7 mouse cellular contexts compared by ENCODE assay signal in genomic region chr13:17993515-17993847, GRCm38 (mm10). TPM values are rescaled to one million over a fixed set of nuclear protein-coding genes. Genes with fewer than 3 reads are reported as not detected.
DNase-seq lines count a peak whose midpoint lies in the region; ATAC-seq and TF ChIP-seq lines count a peak whose summit lies in the region.

No protein-coding gene starts in this region.

- TF ChIP-seq CTCF in lung, embryonic 14.5 days (IDR thresholded peaks at IDR 0.05; ENCODE audit: low read depth): no peak
- TF ChIP-seq CTCF in embryonic fibroblast, embryonic 13.5 days (IDR thresholded peaks at IDR 0.05; ENCODE audit: borderline replicate concordance, insufficient read depth, low read length): no peak
- no peak for TF ChIP-seq CTCF in olfactory bulb, adult 2 months (IDR thresholded peaks at IDR 0.05; ENCODE audit: insufficient read depth, low read depth, low read length)

- WGBS in lung, embryonic 14.5 days: 37% methylated on average over 7 of the region's 7 CpGs
- WGBS in limb, embryonic 10.5 days: 41% methylated on average over 7 of the region's 7 CpGs
- WGBS in olfactory bulb, adult 2 months: 29% methylated on average over 7 of the region's 7 CpGs

- H3K4me1 ChIP-seq in lung, embryonic 14.5 days (ENCODE audit: insufficient read depth): no peaks in the 10 kb centered on the region
- no peaks in the 10 kb centered on the region for H3K4me1 ChIP-seq in embryonic fibroblast, embryonic 13.5 days (ENCODE audit: control insufficient read depth, insufficient read depth, low read length)
- H3K4me1 ChIP-seq in limb, embryonic 10.5 days: peaks cover 7% of the 10 kb centered on the region
- H3K4me1 ChIP-seq in olfactory bulb, adult 2 months (ENCODE audit: control insufficient read depth, insufficient read depth, low read length): no peaks in the 10 kb centered on the region

- TF ChIP-seq POLR2A in embryonic fibroblast, embryonic 13.5 days (IDR thresholded peaks at IDR 0.05; ENCODE audit: low read depth, low read length): no peak
- no peak for TF ChIP-seq POLR2A in olfactory bulb, adult 2 months (IDR thresholded peaks at IDR 0.05; ENCODE audit: insufficient read depth, low read depth, low read length)

- H3K4me2 ChIP-seq in lung, embryonic 14.5 days: peak overlapping the region; percentile 81

- H3K27ac ChIP-seq in lung, embryonic 14.5 days (ENCODE audit: low read depth): no peak overlapping the region; the same call in 1 of the 2 replicates
- H3K27ac ChIP-seq in embryonic fibroblast, embryonic 13.5 days (ENCODE audit: insufficient read depth, low read length): 0 out of 2 replicates have a peak overlapping the region, but pooled peaks have one; percentile 41
- H3K27ac ChIP-seq in limb, embryonic 10.5 days: peak overlapping the region; percentile 88
- H3K27ac ChIP-seq in olfactory bulb, adult 2 months (ENCODE audit: insufficient read depth, low read depth, low read length): no peak overlapping the region

- H3K9ac ChIP-seq in lung, embryonic 14.5 days: peak overlapping the region; percentile 90

- peaks cover 5% of the 10 kb centered on the region for H3K36me3 ChIP-seq in lung, embryonic 14.5 days (ENCODE audit: insufficient read depth)
- H3K36me3 ChIP-seq in limb, embryonic 10.5 days: peaks cover 11% of the 10 kb centered on the region

- peak; percentile 39; the same call in 1 of the 2 replicates for ATAC-seq in lung, embryonic 14.5 days (ENCODE audit: insufficient read depth)

- no peaks in the 10 kb centered on the region for H3K27me3 ChIP-seq in lung, embryonic 14.5 days (ENCODE audit: insufficient read depth, low read length)
- H3K27me3 ChIP-seq in limb, embryonic 10.5 days (ENCODE audit: low read depth, poor library complexity, severe bottlenecking): no peaks in the 10 kb centered on the region

- peak overlapping the region; percentile 84 for H3K4me3 ChIP-seq in lung, embryonic 14.5 days (ENCODE audit: low read depth, low read length)
- H3K4me3 ChIP-seq in embryonic fibroblast, embryonic 13.5 days (ENCODE audit: insufficient read depth, low read length): peak overlapping the region; percentile 95
- H3K4me3 ChIP-seq in limb, embryonic 10.5 days: peak overlapping the region; percentile 86
- peak overlapping the region; percentile 75 for H3K4me3 ChIP-seq in olfactory bulb, adult 2 months (ENCODE audit: insufficient read depth, low read depth, low read length)

- no peaks in the 10 kb centered on the region for H3K9me3 ChIP-seq in lung, embryonic 14.5 days (ENCODE audit: low read depth, low read length)
- H3K9me3 ChIP-seq in limb, embryonic 10.5 days (replicated peaks): no peaks in the 10 kb centered on the region

- no peak for DNase-seq in lung, embryonic 14.5 days
- no peak for DNase-seq in lung, postnatal 25 days (ENCODE audit: low spot score)
- DNase-seq in limb, embryonic 10.5 days (ENCODE audit: low spot score): no peak
- no peak for DNase-seq in urinary bladder, postnatal 4 days (ENCODE audit: low spot score in 2 of 2)
- DNase-seq in thymus, postnatal 4 days: no peak

RNA-seq across cellular contexts. Expression of gene Yae1d1, which starts 0.3 kb away (rescaled TPM):
- 74.3 and 75.2 TPM in 2 replicates for polyA plus RNA-seq in lung, embryonic 14.5 days (2014; fragmentation: Nextera tagmentation; extraction: Ambion mirVana)
- 27.3 and 29.4 TPM in 2 replicates for polyA plus RNA-seq in embryonic fibroblast, embryonic 13.5 days (2011; ENCODE audit: insufficient read length, low read depth, missing spikeins)
- polyA plus RNA-seq in limb, embryonic 10.5 days (2016; fragmentation: Nextera tagmentation; extraction: Ambion mirVana): 87.6 and 89.9 TPM in 2 replicates
- polyA plus RNA-seq in olfactory bulb, adult 2 months (2012; ENCODE audit: insufficient read depth, insufficient read length, low replicate concordance, missing spikeins): not detected in 2 replicates

RNA-seq across cellular contexts. Expression of gene Rala, which starts 49.4 kb away (rescaled TPM):
- 107 and 109 TPM in 2 replicates for polyA plus RNA-seq in lung, embryonic 14.5 days (2014; fragmentation: Nextera tagmentation; extraction: Ambion mirVana)
- 60.8 and 65.3 TPM in 2 replicates for polyA plus RNA-seq in embryonic fibroblast, embryonic 13.5 days (2011; ENCODE audit: insufficient read length, low read depth, missing spikeins)
- polyA plus RNA-seq in limb, embryonic 10.5 days (2016; fragmentation: Nextera tagmentation; extraction: Ambion mirVana): 105 and 108 TPM in 2 replicates
- polyA plus RNA-seq in olfactory bulb, adult 2 months (2012; ENCODE audit: insufficient read depth, insufficient read length, low replicate concordance, missing spikeins): not detected in 2 replicates

Comparison
In these comparisons a context has a peak if more than half of its experiments do, and no peak if none do; other contexts are left out.
1. H3K27ac ChIP-seq: peak in embryonic fibroblast, embryonic 13.5 days (single experiment) and limb, embryonic 10.5 days (single experiment); none in lung, embryonic 14.5 days (single experiment) and olfactory bulb, adult 2 months (single experiment).
2. RNA of gene Yae1d1, which starts 0.3 kb away (polyA plus RNA-seq): 87.6 to 89.9 TPM in limb, embryonic 10.5 days, 74.3 to 75.2 TPM in lung, embryonic 14.5 days and 27.3 to 29.4 TPM in embryonic fibroblast, embryonic 13.5 days; not detected in olfactory bulb, adult 2 months; every median in the first group is over 10 times any median in the second.
3. Peak in every context shown above with its lines, with median percentiles within 50 percentile points of each other: H3K4me3 ChIP-seq.